Mouse (Mus musculus): ENCODE data around the gene 9130019O22Rik. TPM values are rescaled to one million over a fixed set of nuclear protein-coding genes. Genes with fewer than 3 reads are reported as not detected.
A peak's percentile ranks its signal among the peaks of the same experiment; 100 is the strongest.
"Not testable (repeated sequence)": the region's sequence is repeated elsewhere in the genome, so short reads cannot be mapped to it uniquely, and the experiment has no call there.

The 9130019O22Rik gene
- 1 to 10 TPM; 3.9 to 4.0 TPM for total RNA-seq (2021)

DNA sequence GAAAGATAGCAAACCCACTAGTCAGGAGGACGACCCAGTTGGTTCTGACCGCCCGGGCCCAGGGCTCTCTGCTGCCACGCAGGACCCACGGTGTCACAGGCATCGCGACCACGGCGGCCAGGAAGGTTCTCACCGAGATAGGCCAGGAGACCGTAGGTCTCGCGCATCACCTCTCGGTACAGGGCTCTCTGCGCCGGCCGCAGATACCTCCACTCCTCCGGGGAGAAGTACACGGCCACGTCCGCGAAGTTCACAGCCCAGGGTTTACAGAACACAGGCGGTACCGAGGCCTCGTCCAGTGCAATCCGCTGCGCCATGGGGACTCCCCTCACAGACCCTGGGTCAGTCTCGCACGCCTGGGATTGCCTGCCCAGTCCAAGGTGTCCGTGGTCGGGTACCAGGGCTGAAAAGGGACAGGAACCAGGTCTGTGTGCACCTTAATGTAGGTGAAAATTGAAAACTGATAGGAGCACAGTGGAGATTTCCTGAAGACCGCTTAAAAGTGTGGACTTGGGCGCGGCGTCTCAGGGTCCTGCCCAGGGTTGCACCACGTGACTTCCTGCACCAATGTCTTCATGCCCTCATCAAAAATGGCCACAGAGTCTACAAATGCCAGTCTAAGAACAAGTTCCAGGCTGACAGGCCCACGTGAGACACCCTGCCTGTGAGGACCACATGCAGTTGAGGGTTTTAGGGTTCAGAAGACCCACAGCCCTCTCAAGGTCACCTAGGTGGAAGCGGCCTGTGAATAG, at the start of gene 9130019O22Rik:
Gene 9130019O22Rik, minus strand, starts transcription at position 526 of the 752 bp plus-strand sequence.
- DNase-seq (ENCODE audit: extremely low spot score in 1 of 2, low spot score in 1 of 2) = peak; percentile 59 to 90

DNA sequence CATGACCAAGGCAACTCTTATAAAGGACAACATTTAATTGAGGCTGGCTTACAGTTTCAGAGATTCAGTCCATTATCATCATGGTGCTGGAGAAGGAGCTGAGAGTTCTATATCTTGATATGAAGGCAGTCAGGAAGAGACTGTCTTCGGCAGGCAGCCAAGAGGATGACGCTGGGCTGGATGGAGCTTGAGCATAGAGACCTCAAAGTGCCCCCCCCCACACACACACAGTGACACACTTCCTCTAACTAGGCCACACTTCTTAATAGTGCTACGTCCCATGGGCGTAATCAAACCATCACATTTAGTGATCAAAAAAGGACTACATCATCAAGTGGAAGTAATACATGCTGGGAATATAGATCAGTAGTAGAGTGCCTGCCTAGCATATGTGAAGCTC, 48.2 kb upstream of the 9130019O22Rik start:
- no peak for DNase-seq (ENCODE audit: extremely low spot score in 1 of 2, low spot score in 1 of 2)

DNA sequence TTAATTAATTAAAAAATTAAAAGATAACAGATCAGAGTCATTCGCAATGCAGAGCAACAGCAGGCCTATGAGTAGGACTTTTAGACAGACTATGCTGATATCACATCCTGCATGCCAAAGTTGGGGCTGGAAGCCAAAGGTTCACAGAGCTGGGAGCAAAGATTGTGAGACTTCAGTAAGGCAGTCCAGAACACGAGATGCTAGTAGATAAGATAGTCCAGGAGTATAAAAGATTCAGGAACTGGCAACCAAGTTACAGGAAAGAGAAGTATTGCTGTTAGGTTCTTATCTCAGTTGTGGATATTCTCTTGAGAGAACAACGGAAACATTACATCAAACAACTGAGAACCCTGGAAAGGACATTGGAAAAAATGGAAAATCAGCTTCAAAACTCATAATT, 39.4 kb upstream of the 9130019O22Rik start:
- DNase-seq (ENCODE audit: extremely low spot score in 1 of 2, low spot score in 1 of 2) = no peak

DNA sequence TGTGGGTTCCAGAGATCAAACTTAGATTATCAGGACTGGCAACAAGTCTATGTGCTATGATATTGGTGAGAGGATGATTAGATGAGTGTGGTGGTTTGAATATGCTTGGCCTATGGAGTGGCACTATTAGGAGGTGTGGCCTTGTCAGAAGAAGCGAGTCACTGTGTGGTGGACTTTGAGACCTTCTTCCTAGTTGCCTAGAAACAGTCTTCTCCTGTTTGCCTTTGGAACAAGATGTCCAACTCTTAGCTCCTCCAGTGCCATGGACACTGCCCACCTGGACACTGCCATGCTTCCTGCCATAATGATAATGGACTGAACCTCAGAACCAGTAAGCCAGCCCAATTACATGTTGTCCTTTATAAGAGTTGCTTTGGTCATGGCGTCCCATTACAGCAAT, 38.9 kb upstream of the 9130019O22Rik start:
- DNase-seq (ENCODE audit: extremely low spot score in 1 of 2, low spot score in 1 of 2) = no peak

DNA sequence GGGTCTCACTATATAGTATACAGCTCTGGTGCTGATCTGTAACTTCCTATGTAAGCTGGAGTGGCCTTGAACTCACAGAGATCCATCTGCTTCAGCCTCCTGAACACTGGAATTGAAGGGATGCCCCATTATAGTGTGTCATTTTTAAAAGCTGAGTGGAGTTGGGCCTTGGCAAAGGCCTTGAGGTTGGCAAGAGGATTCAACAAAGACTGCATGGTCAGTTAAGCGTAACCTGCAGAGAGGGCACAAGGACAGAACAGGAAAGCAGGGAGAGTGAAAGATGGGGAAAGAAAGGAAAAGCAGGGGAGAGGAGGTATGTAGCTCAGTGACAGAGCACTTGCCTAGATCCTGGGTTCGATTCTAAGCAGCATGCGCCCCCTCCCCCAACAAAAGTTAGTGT, 38.3 kb upstream of the 9130019O22Rik start:
- no peak for DNase-seq (ENCODE audit: extremely low spot score in 1 of 2, low spot score in 1 of 2)

DNA sequence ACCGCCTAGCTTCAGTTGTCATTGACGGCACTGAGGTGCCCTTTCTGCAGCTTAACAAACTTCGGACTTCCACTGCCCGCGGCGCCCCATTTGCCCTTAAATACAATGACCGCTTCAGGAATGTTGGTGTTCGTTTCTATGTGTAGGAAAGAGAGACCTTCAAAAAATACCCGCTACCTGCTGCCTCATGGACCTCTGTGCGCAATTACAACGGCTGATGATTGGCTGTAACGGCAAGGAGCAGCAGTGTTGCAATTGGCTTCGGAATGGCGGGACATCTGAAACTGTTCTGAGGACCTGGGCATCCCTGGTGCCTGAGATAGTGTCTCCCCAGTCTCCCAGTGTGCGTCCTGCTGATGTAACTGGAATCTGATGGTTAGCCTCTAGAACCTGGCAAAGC, 35.3 kb upstream of the 9130019O22Rik start:
- DNase-seq (ENCODE audit: extremely low spot score in 1 of 2, low spot score in 1 of 2) = peak in 1 of 2 experiments; percentile 33

DNA sequence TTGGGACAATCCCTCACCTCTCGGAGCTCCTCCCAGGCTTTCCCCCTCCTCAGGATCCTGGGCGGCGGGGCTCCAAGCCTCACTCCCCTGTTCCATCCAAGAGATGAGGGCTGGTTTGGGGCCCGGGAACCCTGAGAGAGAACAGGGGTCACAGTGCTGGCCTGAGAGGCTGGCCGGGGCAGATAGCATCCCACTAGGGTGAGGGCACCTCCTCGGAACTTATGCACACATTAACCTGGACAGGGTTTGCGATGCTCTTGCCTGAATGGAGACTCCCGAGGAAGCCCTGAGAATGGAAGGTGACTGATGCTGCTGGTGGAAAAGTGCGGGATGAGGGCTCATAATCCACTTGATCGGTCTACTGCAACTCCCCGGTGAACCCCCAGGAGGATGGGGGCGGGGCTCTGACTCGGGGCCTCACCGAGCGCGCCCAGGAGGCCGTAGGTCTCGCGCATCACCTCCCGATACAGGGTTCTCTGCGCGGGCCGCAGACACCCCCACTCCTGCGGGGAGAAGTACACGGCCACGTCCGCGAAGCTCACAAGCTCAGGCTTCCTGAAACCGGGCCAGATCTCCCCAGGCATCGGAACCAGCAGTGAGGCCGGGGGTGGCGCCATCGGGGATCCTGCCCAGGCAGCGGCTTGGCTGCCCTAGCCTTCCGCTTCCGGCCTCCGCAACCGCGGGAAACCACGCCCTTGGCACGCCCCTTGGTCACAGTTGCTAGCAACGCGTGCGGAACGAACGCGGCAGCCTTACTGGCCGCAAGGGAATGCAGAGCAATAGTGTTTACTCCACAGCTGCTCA, 34.6 kb upstream of the 9130019O22Rik start, which contains the start of gene Zfp688:
Gene Zfp688, minus strand, starts transcription at position 681 of the 804 bp plus-strand sequence.
- DNase-seq (ENCODE audit: extremely low spot score in 1 of 2, low spot score in 1 of 2) = peak; percentile 88 to 90

DNA sequence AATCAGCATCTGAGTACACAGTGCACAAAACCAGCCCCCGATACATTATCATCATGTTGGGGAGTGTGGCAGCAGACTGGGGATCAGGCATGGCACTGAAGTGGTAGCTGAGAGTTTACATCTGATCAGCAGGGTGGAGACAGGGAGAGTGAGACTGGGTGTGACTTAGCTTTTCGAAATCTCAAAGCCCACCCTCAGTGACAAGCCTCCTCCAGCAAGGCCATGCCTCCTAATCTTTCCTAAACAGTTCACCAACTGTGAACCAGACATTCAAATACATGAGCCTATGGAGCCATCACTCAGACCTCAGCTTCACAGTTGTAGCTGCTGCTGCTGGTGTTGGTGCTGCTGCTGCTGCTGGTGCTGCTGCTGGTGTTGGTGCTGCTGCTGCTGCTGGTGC, 24.5 kb upstream of the 9130019O22Rik start:
- no peak for DNase-seq (ENCODE audit: extremely low spot score in 1 of 2, low spot score in 1 of 2)

DNA sequence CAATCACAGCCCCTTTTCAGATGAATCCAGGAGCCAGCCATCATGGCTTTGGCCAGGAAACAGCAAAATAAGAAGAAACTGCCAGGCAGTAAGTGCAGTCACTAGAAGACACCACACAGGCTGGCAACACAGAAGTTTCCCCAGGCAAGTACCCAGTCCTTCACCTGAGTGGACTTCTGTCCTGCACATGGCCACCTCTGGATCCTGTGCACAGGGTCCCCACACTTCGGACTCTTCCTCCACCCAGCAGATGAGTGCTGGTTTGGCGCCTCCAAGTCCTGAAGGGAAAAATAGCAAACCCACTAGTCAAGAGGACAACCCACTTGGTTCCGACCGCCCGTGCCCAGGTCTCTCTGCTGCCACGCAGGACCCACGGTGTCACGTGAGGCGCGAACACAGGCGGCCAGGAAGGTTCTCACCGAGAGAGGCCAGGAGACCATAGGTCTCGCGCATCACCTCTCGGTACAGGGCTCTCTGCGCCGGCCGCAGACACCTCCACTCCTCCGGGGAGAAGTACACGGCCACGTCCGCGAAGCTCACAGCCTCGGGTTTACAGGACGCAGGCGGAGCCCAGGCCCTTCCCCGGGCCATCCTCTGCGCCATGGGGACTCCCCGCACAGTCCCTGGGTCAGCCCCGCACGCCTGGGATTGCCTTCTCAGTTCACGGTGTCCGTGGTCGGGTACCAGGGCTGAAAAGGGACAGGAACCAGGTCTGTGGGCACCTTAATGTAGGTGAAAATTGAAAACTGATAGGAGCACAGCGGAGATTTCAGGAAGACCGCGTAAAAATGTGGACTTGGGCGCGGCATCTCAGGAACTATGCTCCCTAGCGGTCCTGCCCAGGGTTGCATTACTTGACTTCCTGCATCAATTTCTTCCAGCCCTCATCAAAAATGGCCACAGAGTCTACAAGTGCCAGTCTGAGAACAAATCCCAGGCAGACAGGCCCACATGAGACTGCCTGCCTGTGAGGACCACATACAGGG, 19.3 kb upstream of the 9130019O22Rik start, which contains the start of gene Zfp764:
Gene Zfp764, minus strand, starts transcription at position 821 of the 986 bp plus-strand sequence.
- DNase-seq (ENCODE audit: extremely low spot score in 1 of 2, low spot score in 1 of 2) = peak; percentile 70 to 85

DNA sequence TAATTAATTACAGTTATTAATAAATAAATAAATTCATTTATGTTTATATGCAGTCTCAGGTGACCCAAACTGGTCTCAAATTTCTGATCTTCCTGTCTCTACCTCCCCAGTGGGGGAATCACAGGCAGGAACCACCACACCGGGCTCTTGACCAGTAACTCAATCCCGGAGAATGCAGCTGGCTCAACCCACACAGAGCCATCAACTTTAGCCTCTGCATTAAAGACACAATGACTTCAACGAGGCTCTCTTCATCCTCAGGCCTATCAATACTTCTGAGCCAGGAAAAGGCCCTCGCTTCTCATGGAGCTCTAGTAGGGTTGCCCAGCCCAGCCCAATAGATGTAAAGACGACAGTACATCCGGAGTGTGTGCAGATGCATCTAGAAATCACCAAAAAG, 17.1 kb upstream of the 9130019O22Rik start:
- DNase-seq (ENCODE audit: extremely low spot score in 1 of 2, low spot score in 1 of 2) = not testable (repeated sequence)

DNA sequence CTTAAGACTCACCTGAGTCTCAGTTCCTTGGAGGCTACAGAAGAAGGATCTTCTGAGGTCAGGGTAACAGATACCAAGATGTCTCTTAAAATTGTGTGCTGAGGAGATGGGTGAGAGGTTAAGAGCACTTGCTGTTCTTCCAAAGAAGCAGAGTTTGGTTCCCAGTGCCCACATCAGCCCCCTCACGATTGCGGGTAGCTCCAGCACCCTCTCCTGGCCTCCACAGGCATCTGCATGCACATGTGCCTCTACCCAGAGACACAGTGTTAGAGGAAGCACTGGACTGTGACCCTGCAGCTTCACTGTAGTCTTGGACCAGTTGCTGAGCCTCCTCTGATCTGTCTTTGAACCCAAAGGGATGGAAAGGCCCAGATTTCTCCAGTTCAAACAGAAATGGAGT, 16.0 kb upstream of the 9130019O22Rik start:
- no peak for DNase-seq (ENCODE audit: extremely low spot score in 1 of 2, low spot score in 1 of 2)

DNA sequence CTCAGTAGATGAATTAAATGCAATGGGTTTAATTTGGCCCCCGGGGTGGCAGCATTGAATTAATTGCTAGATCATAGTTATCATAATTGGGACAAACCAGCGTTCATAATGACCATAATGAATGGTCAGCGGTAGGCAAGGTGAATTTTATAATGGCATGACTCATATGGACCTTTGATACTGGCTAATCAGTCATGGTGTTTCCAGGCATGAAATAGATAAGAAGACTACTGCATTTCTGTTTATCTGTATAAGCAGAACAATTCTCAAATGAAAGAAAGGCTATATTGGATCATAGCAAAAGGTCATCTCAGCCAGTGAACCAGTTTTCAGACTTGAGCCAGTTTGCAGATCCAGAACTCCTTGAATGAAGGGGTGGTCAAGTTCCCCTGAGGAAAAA, 13.4 kb upstream of the 9130019O22Rik start:
- no peak for DNase-seq (ENCODE audit: extremely low spot score in 1 of 2, low spot score in 1 of 2)

DNA sequence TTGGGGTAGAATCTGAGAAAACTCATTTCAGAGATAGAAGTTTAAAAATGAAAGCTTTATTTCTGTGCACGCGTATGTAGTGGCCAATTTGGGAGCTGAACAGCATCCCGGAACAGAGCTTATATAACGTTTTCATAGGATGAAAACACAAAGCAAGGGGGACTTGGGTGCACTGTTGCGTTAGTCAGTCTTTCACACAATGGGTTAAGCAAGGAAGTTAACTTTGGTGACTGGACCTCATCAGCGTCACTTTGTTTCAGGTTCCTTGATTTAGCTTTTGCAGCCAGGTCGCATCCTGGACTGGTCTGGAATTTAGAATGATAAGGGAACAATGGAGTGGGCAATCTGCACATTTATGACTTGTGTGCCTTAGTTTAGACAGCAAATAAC, 7.0 kb upstream of the 9130019O22Rik start:
- DNase-seq (ENCODE audit: extremely low spot score in 1 of 2, low spot score in 1 of 2) = no peak

DNA sequence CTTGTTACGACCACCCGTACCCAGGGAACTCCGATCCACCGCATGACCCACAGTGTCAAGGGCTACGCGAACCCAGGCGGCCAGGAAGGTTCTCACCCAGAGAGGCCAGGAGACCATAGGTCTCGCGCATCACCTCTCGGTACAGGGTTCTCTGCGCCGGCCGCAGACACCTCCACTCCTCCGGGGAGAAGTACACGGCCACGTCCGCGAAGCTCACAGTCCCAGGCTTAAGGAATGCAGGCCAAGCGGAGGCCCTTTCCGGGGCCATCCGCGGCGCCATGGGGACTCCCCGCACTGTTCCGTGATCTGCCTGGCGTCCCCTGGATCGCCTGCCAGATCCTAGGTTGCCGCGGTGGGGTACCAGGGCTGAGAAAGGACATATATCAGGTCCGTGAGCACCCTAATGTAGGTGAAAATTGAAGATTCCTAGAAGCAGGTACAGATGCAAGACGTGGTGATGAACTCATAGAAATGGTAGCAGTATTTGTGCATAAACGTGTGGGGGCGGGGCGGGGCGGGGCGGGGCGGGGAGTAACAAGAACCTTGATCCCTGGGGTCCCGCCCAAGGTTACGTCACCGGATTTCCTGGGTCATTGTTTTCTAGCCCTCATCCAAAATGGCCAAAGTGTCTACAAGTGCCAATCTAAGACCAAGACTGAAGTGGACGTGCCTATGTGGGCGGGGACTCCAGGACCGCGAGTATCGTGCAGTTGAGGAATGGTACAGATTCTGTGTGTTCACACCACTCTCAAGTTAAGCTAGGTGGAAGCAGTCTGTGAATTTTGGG, 6.4 kb upstream of the 9130019O22Rik start, which contains the start of gene E430018J23Rik:
Gene E430018J23Rik, minus strand, starts transcription at position 473 of the 787 bp plus-strand sequence.
- peak; percentile 81 to 91 for DNase-seq (ENCODE audit: extremely low spot score in 1 of 2, low spot score in 1 of 2)

DNA sequence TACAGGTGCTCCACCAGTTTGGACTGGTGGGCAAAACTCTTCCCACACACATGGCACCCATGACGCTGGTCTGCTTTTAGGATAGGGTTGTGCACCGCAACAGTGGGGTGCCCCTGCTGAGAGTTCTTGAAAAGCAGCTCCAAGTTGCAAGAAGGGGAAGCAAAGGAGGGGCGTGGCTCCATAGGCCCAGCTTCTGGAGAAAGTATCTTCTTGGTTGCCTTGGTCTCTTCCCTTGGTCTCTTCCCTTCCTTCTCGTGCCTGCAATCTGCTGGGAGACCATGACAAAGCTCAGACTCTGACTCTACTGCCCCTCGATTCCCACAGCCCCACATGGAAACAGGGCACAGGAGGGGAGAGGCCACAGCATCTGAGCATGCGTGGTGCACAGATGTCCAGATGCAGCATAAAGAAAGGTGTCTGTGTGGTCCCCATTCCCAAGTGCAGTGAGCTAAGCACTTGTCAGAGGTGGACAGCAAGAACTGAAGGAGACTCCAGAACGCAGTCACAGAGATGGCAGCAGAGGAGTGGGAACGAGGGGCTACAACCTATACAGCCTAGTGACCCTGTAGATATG, 5.4 kb upstream of the 9130019O22Rik start:
- DNase-seq (ENCODE audit: extremely low spot score in 1 of 2, low spot score in 1 of 2) = no peak

DNA sequence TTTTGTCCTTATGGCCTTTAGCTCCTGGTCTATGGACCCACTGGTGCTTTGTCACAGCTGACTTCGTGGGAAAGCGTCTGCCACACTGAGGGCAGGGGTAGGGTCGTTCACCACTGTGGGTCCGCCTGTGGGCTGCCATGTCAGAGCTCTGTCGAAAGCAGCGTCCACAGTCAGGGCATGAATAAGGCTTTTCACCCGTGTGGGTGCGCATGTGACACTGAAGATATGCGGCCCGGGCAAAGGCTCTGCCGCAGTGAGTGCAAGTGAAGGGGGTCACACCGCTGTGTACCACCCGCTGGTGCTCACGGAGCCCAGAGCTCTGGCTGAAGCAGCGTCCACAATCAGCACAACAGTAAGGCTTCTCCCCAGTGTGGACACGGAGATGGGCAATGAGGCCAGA, 4.6 kb upstream of the 9130019O22Rik start:
- no peak for DNase-seq (ENCODE audit: extremely low spot score in 1 of 2, low spot score in 1 of 2)

DNA sequence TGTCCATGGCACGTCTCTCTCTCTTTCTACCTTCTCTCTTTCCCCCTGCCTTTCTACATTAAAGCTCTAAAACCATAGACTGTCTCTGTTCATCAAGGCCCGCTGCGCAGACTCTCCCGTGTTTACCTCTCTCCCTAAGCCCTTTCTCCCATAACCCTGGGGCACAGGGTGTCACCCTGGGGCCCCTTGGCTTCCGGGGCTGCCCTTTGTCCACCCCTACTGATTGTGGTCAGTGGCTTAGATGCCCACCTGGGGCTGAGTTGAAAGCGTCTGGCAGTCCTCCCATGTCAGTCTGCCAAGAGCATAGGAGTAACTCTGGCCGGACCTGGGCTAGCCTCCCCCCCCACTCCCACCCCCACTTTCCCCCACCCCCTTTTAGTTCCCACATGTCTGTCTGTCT, 3.3 kb upstream of the 9130019O22Rik start:
- no peak for DNase-seq (ENCODE audit: extremely low spot score in 1 of 2, low spot score in 1 of 2)

DNA sequence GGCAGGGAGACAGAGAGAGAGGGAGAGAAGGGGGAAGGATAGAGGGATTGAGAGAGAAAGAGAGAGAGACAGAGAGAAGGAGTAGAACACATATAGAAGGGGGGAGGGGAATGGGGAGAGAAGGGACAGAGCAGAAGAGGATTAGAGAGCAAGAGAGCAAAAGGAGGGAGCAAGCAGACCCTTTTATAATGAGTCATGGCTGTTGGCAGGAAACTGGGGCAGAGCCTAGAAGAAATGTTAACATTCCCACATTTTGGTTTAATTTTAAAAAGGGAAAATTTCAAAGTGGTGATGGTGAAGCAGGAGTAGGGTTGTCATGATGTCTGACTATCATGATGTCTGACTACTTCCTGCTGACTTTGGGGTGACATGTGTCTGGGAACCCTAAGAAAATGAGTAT, 1.2 kb upstream of the 9130019O22Rik start:
- DNase-seq (ENCODE audit: extremely low spot score in 1 of 2, low spot score in 1 of 2) = not testable (repeated sequence)

DNA sequence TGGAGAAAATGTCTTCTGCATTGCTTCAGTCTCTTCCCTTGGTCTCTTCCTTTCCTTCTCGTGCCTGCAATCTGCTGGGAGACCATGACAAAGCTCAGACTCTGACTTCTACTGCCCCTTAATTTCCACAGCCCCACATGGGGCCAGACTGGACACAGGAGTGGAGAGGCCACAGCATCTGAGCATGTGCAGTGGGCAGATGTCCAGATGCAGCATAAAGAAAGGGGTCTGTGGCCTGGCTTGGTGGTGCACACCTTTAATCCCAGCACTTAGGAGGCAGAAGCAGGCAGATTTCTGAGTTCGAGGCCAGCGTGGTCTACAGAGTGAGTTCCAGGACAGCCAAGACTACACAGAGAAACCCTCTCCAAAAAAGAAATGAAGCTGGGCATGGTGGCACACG, 1.4 kb downstream of the 9130019O22Rik start:
- not testable (repeated sequence) for DNase-seq (ENCODE audit: extremely low spot score in 1 of 2, low spot score in 1 of 2)

Data from layer of hippocampus, postnatal 25 days (tissue).